Mouse (Mus musculus) liver, postnatal 0 days (tissue): ENCODE data around the gene Insm2. TPM values are rescaled to one million over a fixed set of nuclear protein-coding genes. Genes with fewer than 3 reads are reported as not detected.
"Not testable (repeated sequence)": the region's sequence is repeated elsewhere in the genome, so short reads cannot be mapped to it uniquely, and the experiment has no call there.

ENCODE experiments used
- ATAC-seq: fragments of 200-750 bp; cut with Nextera tagmentation; 2 replicates; pipeline ENCODE4 v1.8.0; 2017; ENCODE audit warnings: mild to moderate bottlenecking, moderate library complexity
- DNase-seq: peaks from one replicate; pipeline ENCODE4 v3.0.0-alpha.2; 2016
- H3K27ac ChIP-seq: fragments of 300-500 bp; sonication (generic); 2 replicates; pipeline ENCODE4 v1.5.1; 2014; ENCODE audit warnings: antibody characterized with exemption, moderate library complexity, mild to moderate bottlenecking, low read depth
- H3K27me3 ChIP-seq: fragments of 300-500 bp; sonication (generic); 2 replicates; pipeline ENCODE4 v1.6.1; 2014; ENCODE audit warnings: low read length, control low read depth, mixed read lengths; ENCODE audit not compliant: insufficient read depth
- H3K36me3 ChIP-seq: fragments of 300-500 bp; sonication (generic); replicated peaks from 2 replicates; pipeline ENCODE4 v1.6.1; 2014; ENCODE audit warnings: mild to moderate bottlenecking, control low read depth, low read length, moderate library complexity, mixed read lengths; ENCODE audit not compliant: insufficient read depth
- H3K4me1 ChIP-seq: fragments of 300-500 bp; sonication (generic); 2 replicates; pipeline ENCODE4 v1.6.1; 2014; ENCODE audit warnings: antibody characterized with exemption, mild to moderate bottlenecking, control low read depth; ENCODE audit not compliant: insufficient read depth
- H3K4me2 ChIP-seq: fragments of 300-500 bp; sonication (generic); 2 replicates; pipeline ENCODE4 v1.6.1; 2014; ENCODE audit warnings: low read depth, mild to moderate bottlenecking, low read length, moderate library complexity, mixed read lengths
- H3K4me3 ChIP-seq: fragments of 300-500 bp; sonication (generic); 2 replicates; pipeline ENCODE4 v1.5.1; 2014; ENCODE audit warnings: low read depth, low read length
- H3K9ac ChIP-seq: fragments of 300-500 bp; sonication (generic); replicated peaks from 2 replicates; pipeline ENCODE4 v1.6.1; 2014; ENCODE audit warnings: mild to moderate bottlenecking, moderate library complexity
- H3K9me3 ChIP-seq: fragments of 300-500 bp; sonication (generic); 2 replicates; pipeline ENCODE4 v1.6.1; 2016; ENCODE audit warnings: mild to moderate bottlenecking, control low read depth, low read length, mixed read lengths
- CTCF ChIP-seq: sonication (generic); IDR thresholded peaks from 2 replicates; pipeline ENCODE4 v1.5.1; 2016; ENCODE audit warnings: antibody characterized with exemption, low read depth
- EP300 ChIP-seq: IDR thresholded peaks from 2 replicates; pipeline ENCODE4 v1.6.1; 2016; ENCODE audit warnings: antibody characterized with exemption, low read depth, mild to moderate bottlenecking
- WGBS: fragments of 180-500 bp; shearing (Covaris S2); extraction: QIAGEN DNeasy Blood & Tissue Kit; methylation state at CpG from one replicate; pipeline ENCODE4 v1.1.7; 2014; ENCODE audit not compliant: insufficient replicate concordance; 5-methylcytosine and 5-hydroxymethylcytosine counted together
- polyA plus RNA-seq: library from polyadenylated mRNA; unstranded; fragments of >200 nt; fragmentation: Nextera tagmentation; extraction: Ambion mirVana; gene quantifications from 2 replicates; pipeline ENCODE4 v1.2.1, GENCODE M21; 2015

Gene Insm2
- polyA plus RNA-seq = 0.05 TPM in 1 of 2 replicates, not detected in the other

DNA sequence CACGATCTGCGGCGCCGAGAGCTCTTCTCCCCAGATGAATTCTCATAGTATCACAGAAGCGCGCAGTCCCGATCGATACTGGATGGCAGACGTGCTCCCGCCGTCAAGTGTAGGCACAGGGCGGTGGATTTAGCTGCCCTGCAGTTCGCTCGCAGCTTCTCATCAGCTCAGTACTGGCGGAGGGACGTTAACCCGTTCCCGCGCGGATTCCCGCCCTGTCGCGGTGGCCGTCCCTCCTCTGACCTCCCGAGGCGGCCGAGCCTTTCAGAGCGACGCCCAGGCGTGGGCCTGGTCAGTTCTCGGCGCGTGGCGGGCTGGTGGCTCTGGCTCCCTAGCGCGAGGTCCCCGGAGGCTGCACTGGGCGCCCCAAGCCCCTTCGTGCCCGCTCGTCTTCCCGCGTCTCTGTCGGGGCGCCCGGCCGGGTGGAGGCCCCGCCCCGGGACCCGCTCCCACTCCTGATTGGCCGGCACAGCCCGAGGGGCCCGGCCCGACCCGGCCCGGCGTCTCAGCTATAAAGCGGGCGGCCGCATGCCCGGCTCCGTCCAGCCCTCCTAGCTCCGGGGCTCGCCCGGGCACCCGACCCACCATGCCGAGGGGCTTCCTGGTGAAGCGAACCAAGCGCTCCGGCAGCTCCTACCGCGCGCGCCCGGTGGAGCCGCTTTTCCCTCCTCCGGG lies at the start of gene Insm2:
Gene Insm2, plus strand, starts transcription at position 541 of the 675 bp plus-strand sequence.
- Histone ChIP-seq H3K4me2 (peak within 1 kb of the TSS; percentile 67), H3K4me1 (peaks cover 20% of the 10 kb centered on the region), H3K9me3 (no peaks in the 10 kb centered on the region), H3K27me3 (peaks cover 43% of the 10 kb centered on the region), H3K4me3 (peak within 1 kb of the TSS; percentile 43), H3K36me3 (no peaks in the 10 kb centered on the region), H3K9ac (no peak within 1 kb of the TSS), H3K27ac (no peak within 1 kb of the TSS)
- 1% methylated on average over 68 of the region's 77 CpGs for WGBS
- ATAC-seq (no peak), DNase-seq (peak; percentile 14)
- TF ChIP-seq EP300 = no peak
- TF ChIP-seq CTCF = no peak

DNA sequence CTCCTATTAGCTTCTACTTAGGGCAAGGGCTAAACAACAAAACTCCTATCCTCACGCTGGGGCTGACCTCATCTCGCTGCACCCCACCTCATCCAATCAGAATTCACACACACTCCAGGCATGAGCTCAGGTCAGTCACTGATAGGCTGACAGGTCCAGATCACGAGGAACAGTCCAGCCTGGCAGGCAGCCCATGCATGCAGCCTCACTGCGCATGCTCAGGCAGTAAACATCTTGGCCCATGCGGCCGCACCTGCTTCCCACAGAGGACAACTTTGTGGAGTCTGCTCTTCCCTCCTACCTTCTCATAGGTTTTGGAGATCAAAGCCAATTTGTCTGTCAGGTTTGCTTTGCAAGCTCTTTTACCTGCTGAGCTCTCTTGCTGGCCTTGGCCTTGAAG lies 44.3 kb upstream of the Insm2 start:
- H3K4me2 ChIP-seq, ATAC-seq, H3K27me3 ChIP-seq, H3K9ac ChIP-seq, H3K4me1 ChIP-seq, H3K9me3 ChIP-seq, H3K4me3 ChIP-seq, H3K27ac ChIP-seq, H3K36me3 ChIP-seq, DNase-seq: not testable (repeated sequence)
- 76% methylated on average over 6 of the region's 6 CpGs for WGBS

DNA sequence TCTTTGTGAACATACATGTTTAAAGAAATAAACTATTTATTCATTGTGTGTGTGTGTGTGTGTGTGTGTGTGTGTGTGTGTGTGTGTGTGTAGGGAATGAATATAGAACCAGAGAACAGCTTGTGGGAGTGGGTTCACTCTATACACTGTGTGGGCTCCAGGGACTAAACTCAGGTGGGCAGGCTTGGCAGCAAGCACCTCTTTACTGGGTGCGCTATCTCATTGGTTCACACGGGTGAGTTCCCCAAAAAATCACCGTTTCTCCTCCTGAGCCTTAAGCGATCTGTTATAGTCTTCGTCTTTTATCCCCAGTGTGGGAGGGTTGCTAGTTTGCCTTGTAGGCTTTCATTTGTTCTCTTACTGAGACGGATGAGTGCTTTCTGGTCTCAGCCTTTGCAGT lies 41.4 kb upstream of the Insm2 start:
- DNase-seq (no peak), ATAC-seq (no peak)
- H3K9me3 ChIP-seq = no peaks in the 10 kb centered on the region
- no peaks in the 10 kb centered on the region for H3K27me3 ChIP-seq
- no peak overlapping the region for H3K27ac ChIP-seq
- TF ChIP-seq CTCF = no peak
- no peak for TF ChIP-seq EP300
- H3K36me3 ChIP-seq = no peaks in the 10 kb centered on the region
- H3K4me1 ChIP-seq = 0 out of 2 replicates have a peak, but pooled peaks cover 3% of the 10 kb centered on the region
- H3K9ac ChIP-seq = no peak overlapping the region
- no peak overlapping the region for H3K4me2 ChIP-seq
- 80% methylated on average over 6 of the region's 6 CpGs for WGBS
- H3K4me3 ChIP-seq = no peak overlapping the region

DNA sequence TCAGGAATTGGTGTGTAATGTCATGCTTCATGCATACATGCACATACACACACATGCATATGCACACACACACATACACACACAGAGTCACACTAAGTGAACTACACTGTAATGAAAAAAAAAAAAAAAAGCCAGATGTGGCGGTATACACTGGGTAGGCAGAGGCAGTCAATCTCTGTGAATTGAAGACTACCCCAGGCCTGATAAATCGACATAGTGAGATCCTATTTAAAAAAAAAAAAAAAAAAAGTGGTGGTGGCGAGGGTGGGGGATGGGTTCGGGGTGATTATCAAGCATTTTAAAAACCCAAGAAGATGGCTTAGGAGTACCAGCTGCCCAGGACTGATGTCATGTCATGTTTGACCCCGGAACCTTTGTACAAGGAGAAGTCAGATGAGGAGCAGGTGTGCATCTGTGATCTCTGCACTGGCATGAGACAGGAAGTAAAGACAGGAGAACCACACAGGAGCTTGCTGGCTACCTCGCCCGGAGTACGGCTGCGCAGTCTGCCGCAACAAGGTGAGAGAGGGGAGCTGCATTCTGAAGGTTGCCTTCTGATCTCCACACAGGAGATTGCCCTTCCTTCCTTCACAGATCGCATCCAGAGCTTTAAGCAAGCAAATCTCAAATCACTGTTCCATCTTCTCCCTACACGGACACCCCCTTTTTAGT lies 39.9 kb upstream of the Insm2 start:
- DNase-seq (no peak), ATAC-seq (no peak)
- H3K4me3 ChIP-seq = no peak overlapping the region
- no peak overlapping the region for H3K4me2 ChIP-seq
- H3K27ac ChIP-seq = no peak overlapping the region
- 0 out of 2 replicates have a peak, but pooled peaks cover 3% of the 10 kb centered on the region for H3K4me1 ChIP-seq
- H3K27me3 ChIP-seq = no peaks in the 10 kb centered on the region
- no peak overlapping the region for H3K9ac ChIP-seq
- WGBS = 71% methylated on average over 12 of the region's 12 CpGs
- TF ChIP-seq EP300 = no peak
- H3K9me3 ChIP-seq = no peaks in the 10 kb centered on the region
- H3K36me3 ChIP-seq = no peaks in the 10 kb centered on the region

DNA sequence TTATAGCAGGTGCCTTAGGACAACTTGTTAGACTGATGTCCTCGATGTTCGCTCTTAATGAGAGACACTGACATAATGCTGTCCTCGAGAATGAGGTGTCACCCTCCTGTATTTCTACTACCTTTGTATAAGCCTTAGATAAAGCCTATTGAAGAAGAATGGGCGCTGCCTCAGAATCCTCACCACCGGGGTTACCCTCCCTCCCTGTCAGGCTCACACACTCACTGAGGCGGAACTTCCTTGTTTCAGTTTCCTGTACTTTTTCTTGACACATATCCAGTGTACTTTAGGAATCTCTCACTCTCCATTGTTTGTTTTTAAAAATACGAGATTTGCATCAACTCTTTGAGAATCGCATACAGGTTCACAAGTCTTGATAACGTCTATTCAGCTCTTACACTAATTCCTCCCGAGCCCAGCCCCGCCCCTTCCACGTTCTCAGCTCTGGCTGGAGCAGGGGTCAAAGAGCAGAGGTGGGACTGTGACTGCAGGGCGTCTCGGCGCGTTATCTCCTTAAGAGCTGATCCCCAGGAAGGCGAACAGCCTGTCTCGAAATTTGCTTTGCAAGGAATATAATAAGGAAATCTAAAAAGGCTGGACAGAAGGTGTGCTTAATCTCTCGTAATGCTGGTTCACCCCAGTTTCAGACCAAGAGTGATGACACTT lies 39.1 kb upstream of the Insm2 start:
- 11% methylated on average over 19 of the region's 19 CpGs for WGBS
- Histone ChIP-seq H3K27me3 (no peaks in the 10 kb centered on the region), H3K4me2 (peak overlapping the region; percentile 74), H3K27ac (no peak overlapping the region), H3K4me3 (peak overlapping the region; percentile 53), H3K4me1 (0 out of 2 replicates have a peak, but pooled peaks cover 3% of the 10 kb centered on the region), H3K9ac (peak overlapping the region; percentile 48; the same call in 1 of the 2 replicates), H3K36me3 (no peaks in the 10 kb centered on the region), H3K9me3 (no peaks in the 10 kb centered on the region)
- TF ChIP-seq EP300 (no peak), CTCF (no peak)
- no peak for ATAC-seq
- peak; percentile 43 for DNase-seq

DNA sequence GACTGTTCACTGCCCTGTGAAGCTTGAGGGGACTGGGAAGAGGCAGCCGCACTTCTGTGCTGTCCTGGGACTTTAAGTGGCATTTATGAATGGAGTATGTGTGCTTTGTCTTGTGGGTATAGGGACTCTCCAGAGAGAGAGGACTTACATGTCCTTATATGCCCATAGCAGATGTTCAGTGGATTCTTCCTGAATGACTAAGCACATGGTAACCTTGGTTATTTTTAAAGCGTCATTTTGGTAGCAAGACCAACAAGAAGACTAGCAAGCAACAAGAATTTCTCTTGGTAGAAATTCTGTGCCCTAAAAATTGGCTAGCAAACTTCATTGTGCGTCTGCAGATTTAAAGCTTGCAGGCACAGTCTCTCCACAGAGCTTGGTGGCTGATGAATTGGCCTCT lies 35.5 kb upstream of the Insm2 start:
- Histone ChIP-seq H3K4me3 (no peak overlapping the region), H3K27ac (no peak overlapping the region), H3K9ac (no peak overlapping the region), H3K4me1 (0 out of 2 replicates have a peak, but pooled peaks cover 3% of the 10 kb centered on the region), H3K27me3 (no peaks in the 10 kb centered on the region), H3K9me3 (no peaks in the 10 kb centered on the region), H3K4me2 (no peak overlapping the region), H3K36me3 (no peaks in the 10 kb centered on the region)
- no peak for ATAC-seq
- WGBS = 82% methylated on average over 3 of the region's 3 CpGs
- no peak for DNase-seq
- TF ChIP-seq CTCF (no peak), EP300 (no peak)
